Mouse (Mus musculus) cerebellum, adult 2 months (tissue): ENCODE data around the gene Ccndbp1.
A peak's percentile ranks its signal among the peaks of the same experiment; 100 is the strongest.

Experiments
- CTCF ChIP-seq: fragments of 200-500 bp; IDR thresholded peaks from 2 replicates; pipeline ENCODE4 v1.5.1; 2011; ENCODE audit warnings: low read depth, mild to moderate bottlenecking, control low read depth, low read length, moderate library complexity, borderline replicate concordance; ENCODE audit not compliant: insufficient read depth
- POLR2A ChIP-seq: fragments of 200-500 bp; IDR thresholded peaks from 2 replicates; pipeline ENCODE4 v1.6.1; 2011; ENCODE audit warnings: low read length, control low read depth, borderline replicate concordance; ENCODE audit not compliant: insufficient read depth

DNA sequence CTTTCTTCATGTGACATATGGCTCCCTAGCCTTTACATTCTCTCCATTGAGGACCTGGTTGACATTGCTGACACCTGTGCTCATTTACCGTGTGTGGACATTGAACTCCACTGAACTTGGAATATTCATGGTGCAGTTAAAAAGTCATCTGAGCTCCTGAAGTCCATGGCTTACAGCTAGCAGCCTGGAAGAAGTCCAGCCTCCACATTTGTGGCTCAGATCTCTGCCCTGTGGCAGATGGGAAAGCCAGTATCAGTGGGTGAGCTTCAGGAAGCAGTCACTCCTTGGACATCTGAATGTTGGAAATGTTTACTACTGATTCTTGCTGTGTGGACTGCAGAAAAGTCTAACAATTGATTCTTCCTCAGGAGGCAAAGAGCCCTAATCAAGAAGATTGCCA is 1.2 kb upstream of the Ccndbp1 start:
- TF ChIP-seq CTCF (no peak), POLR2A (peak; percentile 36; the same call in 1 of the 2 replicates)
